Mouse (Mus musculus) brain, embryonic 14.5 days (tissue): Measurements from ENCODE around the gene Itpa. TPM values are rescaled to one million over a fixed set of nuclear protein-coding genes. Genes with fewer than 3 reads are reported as not detected.

ENCODE experiments used
- DNase-seq: peaks from one replicate; pipeline ENCODE4 v3.0.0-alpha.2; 2011; ENCODE audit warnings: low read depth
- CTCF ChIP-seq: fragments of 200-500 bp; IDR thresholded peaks from 2 replicates; pipeline ENCODE4 v1.5.1; 2012; ENCODE audit warnings: inconsistent platforms, mild to moderate bottlenecking, moderate library complexity, borderline replicate concordance; ENCODE audit not compliant: insufficient read depth, insufficient read length; ENCODE audit errors: extremely low read depth
- POLR2A ChIP-seq: fragments of 200-500 bp; IDR thresholded peaks from 2 replicates; pipeline ENCODE4 v1.6.1; 2012; ENCODE audit warnings: mild to moderate bottlenecking, inconsistent platforms, borderline replicate concordance; ENCODE audit not compliant: poor library complexity, insufficient read depth, insufficient read length, severe bottlenecking; ENCODE audit errors: extremely low read depth
- polyA plus RNA-seq: library from polyadenylated mRNA; depleted of rRNA; stranded (reverse); fragments of >200 nt; gene quantifications from 2 replicates; pipeline ENCODE4 v1.2.3, GENCODE M21; 2012; rRNA removed

The Itpa gene
- polyA plus RNA-seq, 1 experiment: 91.6 TPM

GRCm38 (mm10) chr2:130706602-130707001, 39.2 kb downstream of the Itpa start:
- DNase-seq: no peak
- TF ChIP-seq POLR2A (no peak), CTCF (no peak)

GRCm38 (mm10) chr2:130707057-130707456, 39.6 kb downstream of the Itpa start:
- TF ChIP-seq CTCF (no peak), POLR2A (no peak)
- no peak for DNase-seq

GRCm38 (mm10) chr2:130717951-130718350, 50.5 kb downstream of the Itpa start:
- no peak for TF ChIP-seq CTCF
- DNase-seq: no peak

- no peak for TF ChIP-seq CTCF
- TF ChIP-seq POLR2A: no peak
Measured at GRCm38 (mm10) chr2:130724369-130724768, 57.0 kb downstream of the Itpa start.

GRCm38 (mm10) chr2:130727752-130728151, 60.3 kb downstream of the Itpa start:
- TF ChIP-seq POLR2A (no peak), CTCF (no peak)
- no peak for DNase-seq

More at GRCm38 (mm10) chr2:130724369-130724768, 57.0 kb downstream of the Itpa start:
- no peak for DNase-seq

GRCm38 (mm10) chr2:130728906-130729585, 61.6 kb downstream of the Itpa start:
- TF ChIP-seq CTCF: no peak
- no peak for TF ChIP-seq POLR2A
- no peak for DNase-seq

GRCm38 (mm10) chr2:130730746-130731145, 63.3 kb downstream of the Itpa start:
- no peak for DNase-seq
- no peak for TF ChIP-seq POLR2A
- TF ChIP-seq CTCF: no peak

Other genes with a start within 250 kb of the Itpa start
- gene Vps16, start 243.3 kb upstream of the Itpa start, polyA plus RNA-seq: 114 and 169 TPM in 2 replicates
- 32.5 and 36.9 TPM in 2 replicates for gene Pced1a, start 242.9 kb upstream of the Itpa start, polyA plus RNA-seq
- gene Ptpra, start 217.3 kb upstream of the Itpa start, polyA plus RNA-seq: 119 and 127 TPM in 2 replicates
- gene Mrps26, start 103.9 kb upstream of the Itpa start, polyA plus RNA-seq: 63.1 and 70.8 TPM in 2 replicates
- 0.19 and 0.61 TPM in 2 replicates for gene Oxt, start 91.4 kb upstream of the Itpa start, polyA plus RNA-seq
- 3.9 and 7.1 TPM in 2 replicates for gene Avp, start 85.1 kb upstream of the Itpa start, polyA plus RNA-seq
- gene Fastkd5, start 37.6 kb upstream of the Itpa start, polyA plus RNA-seq: 4.6 and 5.6 TPM in 2 replicates
- 10.3 and 11.6 TPM in 2 replicates for gene Ubox5, start 37.6 kb upstream of the Itpa start, polyA plus RNA-seq
- gene Lzts3, start 24.8 kb upstream of the Itpa start, polyA plus RNA-seq: 28.7 and 32.7 TPM in 2 replicates
- gene Ddrgk1, start 3.0 kb upstream of the Itpa start, polyA plus RNA-seq: 42.4 and 47.8 TPM in 2 replicates
- 1.9 and 2.2 TPM in 2 replicates for gene Slc4a11, start 29.9 kb downstream of the Itpa start, polyA plus RNA-seq
- gene 4930402H24Rik, start 238.8 kb downstream of the Itpa start, polyA plus RNA-seq: 74.2 and 82.2 TPM in 2 replicates
- 25.9 and 37.7 TPM in 2 replicates for gene Atrn, start 238.9 kb downstream of the Itpa start, polyA plus RNA-seq